Mouse (Mus musculus): ENCODE measurements around the gene Epb41l4b. TPM values are rescaled to one million over a fixed set of nuclear protein-coding genes. Genes with fewer than 3 reads are reported as not detected.
A peak's percentile ranks its signal among the peaks of the same experiment; 100 is the strongest.

Gene Epb41l4b
- total and polyA plus RNA-seq, 3 experiments: 0.93 to 4.9 (median 2.0) TPM

DNA sequence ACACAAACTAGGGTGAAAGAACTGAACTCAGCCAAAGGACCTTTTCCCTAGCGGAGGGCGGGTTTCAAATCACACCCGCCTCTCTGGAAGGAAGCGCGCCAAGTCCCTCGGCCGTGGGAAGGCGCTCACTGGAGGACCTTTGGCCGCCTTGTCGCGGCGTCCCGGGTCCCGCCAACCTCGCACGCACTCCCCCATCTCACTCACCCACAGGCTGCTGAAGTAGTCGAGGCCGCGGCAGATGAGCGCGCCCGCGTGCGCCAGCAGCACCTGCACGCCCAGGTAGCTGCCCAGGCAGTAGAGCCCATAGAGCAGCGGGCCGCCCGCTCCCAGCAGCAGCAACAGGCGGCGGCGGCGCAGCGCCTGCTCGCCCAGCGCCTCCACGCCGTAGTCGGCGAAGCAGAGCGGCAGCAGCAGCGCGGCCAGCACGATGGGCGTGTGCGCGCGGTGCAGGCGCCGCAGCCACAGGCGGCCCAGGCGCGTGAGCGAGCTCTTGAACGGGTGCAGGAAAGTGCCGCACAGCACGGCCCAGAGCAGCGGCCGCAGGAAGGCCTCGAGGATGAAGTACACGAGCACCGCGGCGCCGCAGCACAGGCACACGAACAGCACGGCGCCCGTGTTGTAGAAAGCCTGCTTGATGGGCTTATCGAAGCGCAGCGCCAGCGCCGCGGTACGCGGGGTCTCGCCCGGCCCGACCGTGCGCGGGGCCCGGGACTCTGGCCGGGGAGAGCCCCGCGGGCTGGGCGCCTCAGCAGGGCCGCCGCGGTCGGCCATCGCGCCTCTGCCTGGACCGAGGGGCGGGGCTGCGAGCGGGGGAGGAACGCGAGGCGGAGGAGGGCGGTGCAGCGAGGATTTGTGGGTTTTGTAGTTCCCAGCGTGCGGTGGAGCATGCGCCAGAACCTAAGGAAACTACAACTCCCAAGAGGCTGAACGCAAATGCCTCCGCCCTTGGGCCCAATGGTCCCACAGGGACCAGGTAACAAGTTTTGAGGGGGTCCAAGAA is 196.3 kb downstream of the Epb41l4b start, which contains the start of gene Tmem245 (continued):
- TF ChIP-seq JUND (conservative IDR thresholded peaks at IDR 0.05; ENCODE audit: low read depth, low read length) (no peak), TCF12 (IDR thresholded peaks at IDR 0.05; ENCODE audit: low read depth, low read length) (peak; percentile 78), IRF4 (IDR thresholded peaks at IDR 0.05; ENCODE audit: low read depth, low read length) (peak; percentile 58; the same call in 1 of the 2 replicates), CTCF (conservative IDR thresholded peaks at IDR 0.05 in 1 of 2, IDR thresholded peaks at IDR 0.05 in 1 of 2; ENCODE audit: low read depth in 2 of 2, low read length in 2 of 2) (no peak), EP300 (IDR thresholded peaks at IDR 0.05; ENCODE audit: low read length) (no peak), USF2 (conservative IDR thresholded peaks at IDR 0.05; ENCODE audit: low read depth, low read length) (no peak)

GRCm38 (mm10) chr4:56946180-56946579 is 197.1 kb downstream of the Epb41l4b start:
- peak overlapping the region; percentile 77 for H3K4me2 ChIP-seq (ENCODE audit: insufficient read depth, low read depth, poor library complexity, severe bottlenecking)
- peaks cover 14% of the 10 kb centered on the region for H3K79me2 ChIP-seq (replicated peaks; ENCODE audit: control insufficient read depth, extremely low read depth, insufficient read depth, poor library complexity, severe bottlenecking)
- TF ChIP-seq IRF4 (IDR thresholded peaks at IDR 0.05; ENCODE audit: low read depth, low read length): no peak
- no peak for TF ChIP-seq JUN (IDR thresholded peaks at IDR 0.05; ENCODE audit: insufficient read depth, low read depth, low read length)
- TF ChIP-seq MAX (IDR thresholded peaks at IDR 0.05; ENCODE audit: low read length): no peak
- peak overlapping the region; percentile 75 for H3K9ac ChIP-seq (ENCODE audit: insufficient read depth, low read depth)
- peaks cover 7 to 41% of the 10 kb centered on the region in 2 experiments for H3K4me1 ChIP-seq (ENCODE audit: control insufficient read depth in 1 of 2, insufficient read depth in 2 of 2)
- dilution Hi-C loops (cut with MboI; ENCODE audit: extremely low pct_ligation_motif_present, extremely low pct_unique_long_range_greater_than_20kb, low sequenced_read_pairs): no loop called here
- H3K9me3 ChIP-seq (replicated peaks; ENCODE audit: low read length): no peaks in the 10 kb centered on the region
- no peak for DNase-seq (ENCODE audit: extremely low read depth)
- peak overlapping the region; percentile 72 to 94 (median 80) for H3K4me3 ChIP-seq (replicated peaks in 1 of 3; ENCODE audit: low read depth in 2 of 3, low read length in 2 of 3, poor library complexity in 1 of 3)
- in situ Hi-C loops (cut with MboI; ENCODE audit: low pct_ligation_motif_present, low pct_unique_long_range_greater_than_20kb, low sequenced_read_pairs): no loop called here
- H3K27ac ChIP-seq (ENCODE audit: insufficient read depth, low read depth): no peak overlapping the region
- peaks cover 0 to 12% of the 10 kb centered on the region in 2 experiments for H3K36me3 ChIP-seq (replicated peaks in 1 of 2; ENCODE audit: control insufficient read depth in 1 of 2, insufficient read depth in 1 of 2, low read length in 1 of 2)
- H3K27me3 ChIP-seq (replicated peaks): no peaks in the 10 kb centered on the region

- Histone ChIP-seq H3K9ac (ENCODE audit: insufficient read depth, low read depth) (no peak overlapping the region), H3K79me2 (replicated peaks; ENCODE audit: control insufficient read depth, extremely low read depth, insufficient read depth, poor library complexity, severe bottlenecking) (peaks cover 21% of the 10 kb centered on the region), H3K4me1 (ENCODE audit: control insufficient read depth in 1 of 2, insufficient read depth in 2 of 2) (peaks cover 7 to 49% of the 10 kb centered on the region in 2 experiments), H3K36me3 (replicated peaks in 1 of 2; ENCODE audit: control insufficient read depth in 1 of 2, insufficient read depth in 1 of 2, low read length in 1 of 2) (peaks cover 0 to 18% of the 10 kb centered on the region in 2 experiments), H3K27ac (ENCODE audit: insufficient read depth, low read depth) (no peak overlapping the region), H3K27me3 (replicated peaks) (no peaks in the 10 kb centered on the region), H3K9me3 (replicated peaks; ENCODE audit: low read length) (no peaks in the 10 kb centered on the region), H3K4me2 (ENCODE audit: insufficient read depth, low read depth, poor library complexity, severe bottlenecking) (peak overlapping the region; percentile 8; the same call in 1 of the 2 replicates), H3K4me3 (replicated peaks in 1 of 3; ENCODE audit: low read depth in 2 of 3, low read length in 2 of 3, poor library complexity in 1 of 3) (peak overlapping the region in 1 of 3 experiments; percentile 5)
- peak; percentile 38; the same call in 1 of the 2 replicates for TF ChIP-seq ETS1 (conservative IDR thresholded peaks at IDR 0.05; ENCODE audit: low read depth, low read length)
- TF ChIP-seq SIN3A (IDR thresholded peaks at IDR 0.05; ENCODE audit: low read length): no peak
- TF ChIP-seq POLR2AphosphoS2 (IDR thresholded peaks at IDR 0.05; ENCODE audit: low read depth, low read length): no peak
- 0 out of 2 replicates have a peak, but pooled peaks have one; percentile 6 for TF ChIP-seq JUN (IDR thresholded peaks at IDR 0.05; ENCODE audit: insufficient read depth, low read depth, low read length)
- no peak for TF ChIP-seq MEF2A (IDR thresholded peaks at IDR 0.05; ENCODE audit: borderline replicate concordance, low read depth, low read length)
- 0 out of 2 replicates have a peak, but pooled peaks have one; percentile 14 for TF ChIP-seq JUND (conservative IDR thresholded peaks at IDR 0.05; ENCODE audit: low read depth, low read length)
- no peak for TF ChIP-seq MAFK (IDR thresholded peaks at IDR 0.05; ENCODE audit: insufficient replicate concordance, low read length)
- 0 out of 2 replicates have a peak, but pooled peaks have one; percentile 20 for TF ChIP-seq BHLHE40 (IDR thresholded peaks at IDR 0.05; ENCODE audit: low read depth, low read length)
- no peak for TF ChIP-seq MAX (IDR thresholded peaks at IDR 0.05; ENCODE audit: low read length)
- no peak for TF ChIP-seq NRF1 (IDR thresholded peaks at IDR 0.05; ENCODE audit: low read depth, low read length)
- no peak for TF ChIP-seq ZKSCAN1 (IDR thresholded peaks at IDR 0.05; ENCODE audit: borderline replicate concordance, low read depth, low read length)
- TF ChIP-seq MXI1 (IDR thresholded peaks at IDR 0.05; ENCODE audit: low read depth, low read length): peak; percentile 67; the same call in 1 of the 2 replicates
- in situ Hi-C loops (cut with MboI; ENCODE audit: low pct_ligation_motif_present, low pct_unique_long_range_greater_than_20kb, low sequenced_read_pairs) (no loop called here), dilution Hi-C loops (cut with MboI; ENCODE audit: extremely low pct_ligation_motif_present, extremely low pct_unique_long_range_greater_than_20kb, low sequenced_read_pairs) (no loop called here)
- DNase-seq (ENCODE audit: extremely low read depth): peak; percentile 46
These were observed 199.0 kb downstream of the Epb41l4b start for GRCm38 (mm10) chr4:56944286-56944685.

Measured in CH12.LX (cell line).